Mouse (Mus musculus) kidney, adult 2 months (tissue): ENCODE results near the gene Ifi214.
"Not testable (repeated sequence)": the region's sequence is repeated elsewhere in the genome, so short reads cannot be mapped to it uniquely, and the experiment has no call there.

ENCODE experiments used
- CTCF ChIP-seq: fragments of 200-500 bp; conservative IDR thresholded peaks from 2 replicates; pipeline ENCODE4 v1.5.1; 2011; ENCODE audit warnings: low read depth, mild to moderate bottlenecking, control low read depth, low read length, moderate library complexity, mixed read lengths; ENCODE audit not compliant: insufficient read depth, insufficient read length
- POLR2A ChIP-seq: fragments of 200-500 bp; IDR thresholded peaks from one replicate; pipeline ENCODE4 v1.6.1; 2011; ENCODE audit warnings: low read depth, low read length, control low read depth

DNA sequence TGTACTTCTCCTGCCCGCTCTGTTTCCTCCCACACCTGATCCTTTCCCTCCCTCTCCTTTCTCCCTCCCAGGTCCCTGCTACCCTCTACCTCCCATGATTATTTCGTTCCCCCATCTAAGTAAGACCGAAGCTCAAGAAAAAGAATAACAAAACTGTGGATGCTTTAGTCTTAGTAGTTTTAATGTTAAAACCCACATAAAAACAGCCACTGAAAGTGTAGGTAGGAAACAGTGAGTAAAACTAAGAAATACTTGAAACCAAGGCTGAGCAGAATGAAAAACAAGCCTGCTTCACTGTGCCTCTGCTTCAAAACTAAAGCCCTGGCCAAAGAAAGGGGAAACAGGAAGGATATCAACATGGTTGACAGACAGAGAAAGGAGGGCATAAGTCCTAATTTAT is 13.0 kb upstream of the Ifi214 start:
- TF ChIP-seq CTCF, POLR2A: not testable (repeated sequence)
